Mouse (Mus musculus) brain, embryonic 14.5 days (tissue): ENCODE measurements around the gene Tldc2. TPM values are rescaled to one million over a fixed set of nuclear protein-coding genes. Genes with fewer than 3 reads are reported as not detected.

ENCODE experiments used
- DNase-seq: peaks from one replicate; pipeline ENCODE4 v3.0.0-alpha.2; 2011; ENCODE audit warnings: low read depth
- CTCF ChIP-seq: fragments of 200-500 bp; IDR thresholded peaks from 2 replicates; pipeline ENCODE4 v1.5.1; 2012; ENCODE audit warnings: inconsistent platforms, mild to moderate bottlenecking, moderate library complexity, borderline replicate concordance; ENCODE audit not compliant: insufficient read depth, insufficient read length; ENCODE audit errors: extremely low read depth
- POLR2A ChIP-seq: fragments of 200-500 bp; IDR thresholded peaks from 2 replicates; pipeline ENCODE4 v1.6.1; 2012; ENCODE audit warnings: mild to moderate bottlenecking, inconsistent platforms, borderline replicate concordance; ENCODE audit not compliant: poor library complexity, insufficient read depth, insufficient read length, severe bottlenecking; ENCODE audit errors: extremely low read depth
- polyA plus RNA-seq: library from polyadenylated mRNA; depleted of rRNA; stranded (reverse); fragments of >200 nt; gene quantifications from 2 replicates; pipeline ENCODE4 v1.2.3, GENCODE M21; 2012; rRNA removed

Tldc2 gene
- polyA plus RNA-seq, 1 experiment = not detected

DNA sequence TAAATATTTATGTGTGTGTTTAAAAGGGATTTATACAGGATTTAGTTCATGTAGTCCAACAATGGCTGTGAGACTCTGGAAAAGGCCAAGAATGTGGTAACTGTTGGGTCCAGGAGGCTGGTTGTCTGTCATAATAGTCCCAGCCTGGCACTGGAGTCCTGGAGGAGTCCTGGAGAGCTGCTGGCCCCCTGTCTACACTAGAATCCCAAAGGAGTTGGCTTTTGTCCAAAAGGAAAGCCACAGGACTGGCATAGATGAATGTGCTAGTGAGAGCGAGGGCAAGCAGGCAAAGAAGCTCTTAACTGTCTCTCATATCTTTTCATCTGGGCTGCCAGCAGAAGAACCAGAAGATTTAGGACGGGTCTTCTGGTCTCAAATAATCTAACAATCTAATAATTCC is 49.8 kb downstream of the Tldc2 start:
- peak; percentile 24 for DNase-seq
- TF ChIP-seq POLR2A (no peak), CTCF (no peak)

- TF ChIP-seq CTCF (no peak), POLR2A (no peak)
- DNase-seq = no peak
Observed at GRCm38 (mm10) chr2:157137959-157138731, 51.3 kb downstream of the Tldc2 start.

DNA sequence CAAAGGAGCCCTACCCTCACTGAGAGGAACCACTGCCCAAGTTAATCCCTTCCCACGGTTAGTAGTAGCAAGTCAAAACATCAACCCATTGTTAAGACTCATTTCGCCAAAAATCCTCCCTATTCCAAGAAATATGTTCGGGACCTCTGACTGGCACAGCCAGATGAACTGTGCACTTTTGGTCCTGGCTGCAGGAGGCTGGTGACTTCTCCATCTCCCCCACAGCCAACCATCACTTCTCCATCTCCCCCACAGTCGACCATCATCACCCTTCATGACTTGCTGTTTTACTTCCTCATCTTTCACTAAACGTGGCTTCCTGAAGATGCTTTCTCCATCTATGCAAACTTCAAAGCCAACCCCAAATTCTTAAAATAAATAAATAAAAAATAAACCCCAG is 52.0 kb downstream of the Tldc2 start:
- TF ChIP-seq POLR2A = no peak
- no peak for DNase-seq

GRCm38 (mm10) chr2:157139251-157139802 is 52.5 kb downstream of the Tldc2 start:
- no peak for TF ChIP-seq POLR2A
- TF ChIP-seq CTCF = no peak
- no peak for DNase-seq

DNA sequence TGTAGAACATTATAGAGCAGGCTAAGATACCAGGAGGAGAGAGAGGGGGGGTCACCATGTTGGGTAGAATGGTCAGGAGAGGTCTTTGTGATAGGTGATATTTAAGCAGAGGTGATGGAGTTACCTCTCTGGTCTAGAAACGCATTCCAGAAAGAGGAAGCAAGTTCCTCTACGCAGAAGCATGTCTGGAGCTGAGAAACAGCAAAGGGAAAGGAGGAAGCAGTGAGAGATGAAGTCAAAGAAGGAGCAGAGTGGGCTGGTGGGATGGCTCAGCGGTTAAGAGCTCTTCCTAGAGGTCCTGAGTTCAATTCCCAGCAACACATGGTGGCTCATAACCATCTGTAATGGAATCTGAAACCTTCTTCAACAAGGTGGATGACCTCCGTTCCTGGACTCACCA is 55.1 kb downstream of the Tldc2 start:
- TF ChIP-seq POLR2A = no peak
- no peak for TF ChIP-seq CTCF
- no peak for DNase-seq

DNA sequence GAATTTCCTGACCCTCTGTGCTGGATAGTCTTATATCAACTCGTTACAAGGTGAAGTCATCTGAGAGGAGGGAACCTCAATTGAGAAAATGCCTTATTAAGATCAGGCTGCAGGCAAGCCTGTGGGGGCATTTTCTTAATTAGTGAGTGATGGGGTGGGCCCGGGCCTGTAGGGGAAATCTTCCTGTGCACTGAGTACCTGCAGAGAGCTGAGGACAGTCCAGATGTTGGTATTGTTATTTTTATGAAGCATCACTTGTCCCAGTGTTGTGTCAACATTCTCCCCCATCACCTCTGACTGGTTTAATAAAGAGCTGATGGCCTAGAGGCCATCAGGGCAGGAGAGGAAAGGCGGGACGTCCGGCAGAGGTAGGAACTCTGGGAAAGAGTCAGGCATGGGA is 57.3 kb downstream of the Tldc2 start:
- no peak for DNase-seq
- TF ChIP-seq POLR2A (no peak), CTCF (no peak)

GRCm38 (mm10) chr2:157145173-157145572 is 58.3 kb downstream of the Tldc2 start:
- no peak for TF ChIP-seq CTCF
- TF ChIP-seq POLR2A = no peak
- DNase-seq = no peak

Other genes starting within 250 kb of the Tldc2 start
- 32.5 and 43.0 TPM in 2 replicates for gene Tgif2, start 247.0 kb upstream of the Tldc2 start, polyA plus RNA-seq
- gene 4930518I15Rik, start 229.1 kb upstream of the Tldc2 start, polyA plus RNA-seq = 3.3 and 4.6 TPM in 2 replicates
- 118 and 143 TPM in 2 replicates for gene Rab5if, start 223.9 kb upstream of the Tldc2 start, polyA plus RNA-seq
- gene Sla2, start 199.9 kb upstream of the Tldc2 start, polyA plus RNA-seq = 0.03 and 0.06 TPM in 2 replicates
- gene Ndrg3, start 95.0 kb upstream of the Tldc2 start, polyA plus RNA-seq = 123 and 144 TPM in 2 replicates
- 12.6 and 17.3 TPM in 2 replicates for gene Dsn1, start 79.9 kb upstream of the Tldc2 start, polyA plus RNA-seq
- 21.3 and 40.2 TPM in 2 replicates for gene Soga1, start 7.8 kb upstream of the Tldc2 start, polyA plus RNA-seq
- 15.0 and 19.2 TPM in 2 replicates for gene Samhd1, start 48.2 kb downstream of the Tldc2 start, polyA plus RNA-seq
- gene Rbl1, start 117.5 kb downstream of the Tldc2 start, polyA plus RNA-seq = 12.9 and 15.4 TPM in 2 replicates
- gene Rpn2, start 192.0 kb downstream of the Tldc2 start, polyA plus RNA-seq = 195 and 208 TPM in 2 replicates
- 0.34 and 0.38 TPM in 2 replicates for gene Mroh8, start 192.5 kb downstream of the Tldc2 start, polyA plus RNA-seq